Mouse (Mus musculus): Measurements from ENCODE around the gene Mov10.

DNA sequence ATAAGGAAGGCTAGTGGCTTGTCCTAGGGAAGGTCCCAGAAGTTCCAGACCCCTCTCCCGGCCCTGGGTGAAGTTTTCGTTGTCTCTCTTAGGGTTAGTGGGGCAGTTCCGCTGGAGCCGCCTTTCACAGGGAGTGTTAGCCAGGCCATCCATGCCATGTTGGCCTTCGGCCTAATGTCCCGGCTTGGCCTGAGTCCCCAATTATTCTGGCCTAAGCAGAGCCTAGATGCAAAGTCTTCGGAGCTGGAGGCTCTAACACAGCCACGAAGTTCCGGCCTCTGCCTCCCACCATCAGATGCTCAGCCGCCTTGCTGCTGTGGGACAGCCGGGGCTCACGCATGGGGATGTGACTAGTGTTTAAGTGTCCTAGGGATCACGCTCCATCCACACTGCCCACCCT, 28.5 kb downstream of the Mov10 start:
- TF ChIP-seq POLR2A (IDR thresholded peaks at IDR 0.05; ENCODE audit: low read depth, low read length) = no peak
- no peak for TF ChIP-seq CTCF (IDR thresholded peaks at IDR 0.05; ENCODE audit: extremely low read depth, insufficient read length, insufficient replicate concordance, low read depth, low read length)
